Mouse (Mus musculus) urinary bladder, adult 2 months (tissue): ENCODE data around the gene Slc4a2. TPM values are rescaled to one million over a fixed set of nuclear protein-coding genes. Genes with fewer than 3 reads are reported as not detected.

ENCODE experiments used
- DNase-seq: peaks from one replicate; pipeline ENCODE4 v3.0.0; 2022; ENCODE audit warnings: low spot score
- polyA plus RNA-seq: library from polyadenylated mRNA; depleted of rRNA; stranded (reverse); fragments of >200 nt; gene quantifications from 2 replicates; pipeline ENCODE4 v1.2.3, GENCODE M21; 2012; rRNA removed

Gene Slc4a2
- 61.6 and 63.0 TPM in 2 replicates for polyA plus RNA-seq

GRCm38 (mm10) chr5:24423129-24424003, at the start of gene Slc4a2, which contains the start of gene Cdk5:
Gene Slc4a2, plus strand, starts transcription at chr5:24423837.
Gene Cdk5, minus strand, starts transcription at chr5:24423530.
- peak; percentile 84 for DNase-seq

GRCm38 (mm10) chr5:24374216-24374615, 49.4 kb upstream of the Slc4a2 start:
- DNase-seq: no peak

GRCm38 (mm10) chr5:24374666-24375328, 48.8 kb upstream of the Slc4a2 start:
- DNase-seq: no peak

GRCm38 (mm10) chr5:24378700-24379099, 44.9 kb upstream of the Slc4a2 start:
- DNase-seq: no peak

GRCm38 (mm10) chr5:24379501-24379900, 44.1 kb upstream of the Slc4a2 start:
- no peak for DNase-seq

- DNase-seq: no peak
Measured at GRCm38 (mm10) chr5:24380499-24380898, 43.1 kb upstream of the Slc4a2 start.

- no peak for DNase-seq
Measured at GRCm38 (mm10) chr5:24381486-24381885, 42.2 kb upstream of the Slc4a2 start.

- no peak for DNase-seq
Measured at GRCm38 (mm10) chr5:24381988-24382387, 41.6 kb upstream of the Slc4a2 start.

- DNase-seq: peak; percentile 63
Measured at GRCm38 (mm10) chr5:24383026-24383859, 40.4 kb upstream of the Slc4a2 start.

GRCm38 (mm10) chr5:24384407-24384806, 39.2 kb upstream of the Slc4a2 start:
- no peak for DNase-seq

- DNase-seq: no peak
Measured at GRCm38 (mm10) chr5:24385374-24385773, 38.3 kb upstream of the Slc4a2 start.

- DNase-seq: no peak
Measured at GRCm38 (mm10) chr5:24385887-24386550, 37.6 kb upstream of the Slc4a2 start.

GRCm38 (mm10) chr5:24387264-24388241, 36.1 kb upstream of the Slc4a2 start:
- DNase-seq: peak; percentile 56

GRCm38 (mm10) chr5:24388246-24388915, 35.3 kb upstream of the Slc4a2 start:
- DNase-seq: no peak

GRCm38 (mm10) chr5:24389011-24389657, 34.5 kb upstream of the Slc4a2 start:
- no peak for DNase-seq

- no peak for DNase-seq
Measured at GRCm38 (mm10) chr5:24389658-24390020, 34.0 kb upstream of the Slc4a2 start.

GRCm38 (mm10) chr5:24391864-24392263, 31.8 kb upstream of the Slc4a2 start, which contains the start of gene Atg9b:
Gene Atg9b, minus strand, starts transcription at chr5:24392143.
- no peak for DNase-seq

GRCm38 (mm10) chr5:24392724-24393123, 30.9 kb upstream of the Slc4a2 start:
- DNase-seq: no peak

GRCm38 (mm10) chr5:24393392-24393997, 30.1 kb upstream of the Slc4a2 start, which contains the start of gene Abcb8:
Gene Abcb8, plus strand, starts transcription at chr5:24393663.
- no peak for DNase-seq
